ENCODE assay signal across 14 mouse cellular contexts in genomic region chr10:21235172-21235571, GRCm38 (mm10).
A peak's percentile ranks its signal among the peaks of the same experiment; 100 is the strongest.
DNase-seq lines count a peak whose midpoint lies in the region; ATAC-seq lines count a peak whose summit lies in the region.
"Had no signal": no experiment of that assay in that cellular context is flagged by ENCODE, and none has a peak within 500 bp of the region (broad histone marks: within the 10 kb centered on the region; RNA-seq: fewer than 3 reads in every experiment).

No protein-coding gene starts in this region.

- no peak overlapping the region for H3K9ac ChIP-seq in midbrain, embryonic 15.5 days
- H3K9ac ChIP-seq: forebrain, embryonic 15.5 days; intestine, embryonic 15.5 days had no signal

- no peaks in the 10 kb centered on the region for H3K36me3 ChIP-seq in midbrain, embryonic 15.5 days (replicated peaks)
- H3K36me3 ChIP-seq: forebrain, embryonic 15.5 days; G1E; intestine, embryonic 15.5 days had no signal

- H3K9me3 ChIP-seq in midbrain, embryonic 15.5 days, result no peaks in the 10 kb centered on the region
- H3K9me3 ChIP-seq: forebrain, embryonic 15.5 days; G1E; intestine, embryonic 15.5 days had no signal

- H3K4me3 ChIP-seq in midbrain, embryonic 15.5 days, result no peak overlapping the region
- H3K4me3 ChIP-seq: forebrain, embryonic 15.5 days; intestine, embryonic 15.5 days had no signal

- 0 out of 2 replicates have a peak, but pooled peaks cover 2% of the 10 kb centered on the region for H3K4me1 ChIP-seq in midbrain, embryonic 15.5 days
- H3K4me1 ChIP-seq: intestine, embryonic 15.5 days had no signal

- ATAC-seq in CD4-positive, CD25-positive, alpha-beta regulatory T cell, adult 4 months, result peak; percentile 94
- ATAC-seq in midbrain, embryonic 15.5 days (replicated peaks), result no peak
- ATAC-seq: forebrain, embryonic 15.5 days; intestine, embryonic 15.5 days had no signal

- WGBS in midbrain, embryonic 15.5 days, result 78% methylated on average over 1 of the region's 1 CpGs

- DNase-seq in 416B (ENCODE audit: low read depth), result peak; percentile 31
- DNase-seq in induced T-regulatory cell, adult 2 months (ENCODE audit: low read depth), result peak; percentile 76
- DNase-seq in skeletal muscle tissue, adult 2 months (ENCODE audit: low read depth, low spot score), result peak; percentile 20
- no peak for DNase-seq in right cerebral cortex, postnatal 25 days
- DNase-seq in Muller cell, postnatal 12 days (ENCODE audit: inconsistent ontology term), result no peak
- DNase-seq: adrenal gland, postnatal 14 days; cerebellum, adult 11-12 months; gastrocnemius, postnatal 14 days; retina, postnatal 1 day had no signal

- no peaks in the 10 kb centered on the region for H3K27me3 ChIP-seq in midbrain, embryonic 15.5 days (replicated peaks)
- H3K27me3 ChIP-seq: forebrain, embryonic 15.5 days; intestine, embryonic 15.5 days had no signal

- H3K27ac ChIP-seq in midbrain, embryonic 15.5 days, result no peak overlapping the region
- H3K27ac ChIP-seq: forebrain, embryonic 15.5 days; intestine, embryonic 15.5 days had no signal

- H3K4me2 ChIP-seq in midbrain, embryonic 15.5 days, result no peak overlapping the region
- H3K4me2 ChIP-seq: forebrain, embryonic 15.5 days; intestine, embryonic 15.5 days had no signal

Comparison
In these comparisons a context has a peak if more than half of its experiments do, and no peak if none do; other contexts are left out.
1. DNase-seq: peak in 416B (single experiment), induced T-regulatory cell, adult 2 months (single experiment) and skeletal muscle tissue, adult 2 months (single experiment); none in right cerebral cortex, postnatal 25 days (single experiment) and Muller cell, postnatal 12 days (single experiment).